Mouse (Mus musculus) MEL-GATA-1-ER (cell line): Measurements from ENCODE around the gene Pde8b.
A peak's percentile ranks its signal among the peaks of the same experiment; 100 is the strongest.

Experiments used
- DNase-seq: peaks from one replicate; pipeline ENCODE4 v3.0.0-alpha.2; 2012; ENCODE audit warnings: low read depth; ENCODE audit errors: extremely low read depth

Pde8b gene

DNA sequence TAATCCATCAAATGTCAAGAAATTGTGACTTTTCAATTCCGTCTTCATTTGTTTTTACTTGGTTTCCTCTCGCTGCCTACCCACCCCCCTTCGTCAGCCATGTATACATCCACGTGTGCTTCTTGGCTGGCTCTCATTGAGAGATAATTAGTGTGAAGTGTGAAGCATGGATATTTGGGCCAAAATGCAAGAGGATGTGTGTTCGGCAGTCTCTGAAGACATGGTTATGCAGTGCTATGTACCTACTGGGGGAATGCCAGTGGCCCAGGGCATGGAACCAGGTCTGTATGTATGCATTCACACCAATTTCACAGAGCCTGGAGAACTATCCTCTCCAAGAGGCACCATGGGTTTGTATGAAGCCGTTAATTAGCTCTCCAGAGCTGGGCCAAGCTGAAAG, 219.3 kb downstream of the Pde8b start:
- DNase-seq = no peak

DNA sequence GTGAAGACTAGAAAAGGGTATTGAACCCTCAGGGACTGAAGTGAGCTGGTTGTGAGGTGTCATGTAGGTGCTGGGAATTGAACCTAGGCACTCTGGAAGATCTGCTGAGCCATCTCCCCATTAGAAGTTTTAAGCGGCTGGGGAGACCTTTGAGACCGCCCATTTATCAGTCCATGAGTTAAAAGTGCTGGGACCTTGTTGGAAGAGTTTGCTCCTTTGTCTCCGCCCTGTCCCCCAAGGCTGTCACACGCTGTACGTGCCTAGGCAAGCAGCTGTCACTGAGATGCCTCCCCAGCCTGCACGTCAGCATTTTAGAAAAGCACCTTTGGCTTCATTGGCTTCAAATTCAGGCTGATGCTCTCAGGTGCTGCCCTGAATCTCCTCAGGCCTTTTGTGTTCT, 229.9 kb downstream of the Pde8b start:
- no peak for DNase-seq

DNA sequence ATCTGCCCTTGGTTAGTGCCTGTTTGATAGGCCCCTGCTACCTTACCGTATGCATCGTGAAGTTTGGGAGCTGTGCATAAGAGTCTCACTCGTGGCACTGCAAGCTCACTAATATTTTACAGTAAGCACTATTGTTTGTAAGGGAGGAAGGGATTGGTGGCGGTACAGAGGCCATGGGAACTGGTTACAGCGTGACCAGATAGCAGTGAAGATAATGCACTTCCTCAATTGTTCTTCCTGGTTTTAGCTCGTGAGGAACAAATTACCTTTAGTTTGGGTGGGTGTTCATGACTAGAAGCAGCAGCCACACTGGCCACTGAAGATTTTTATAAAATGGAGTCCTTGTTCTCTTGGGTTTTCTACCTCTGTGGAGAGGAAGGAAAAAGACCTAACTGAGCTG, 230.8 kb downstream of the Pde8b start:
- peak; percentile 73 for DNase-seq

DNA sequence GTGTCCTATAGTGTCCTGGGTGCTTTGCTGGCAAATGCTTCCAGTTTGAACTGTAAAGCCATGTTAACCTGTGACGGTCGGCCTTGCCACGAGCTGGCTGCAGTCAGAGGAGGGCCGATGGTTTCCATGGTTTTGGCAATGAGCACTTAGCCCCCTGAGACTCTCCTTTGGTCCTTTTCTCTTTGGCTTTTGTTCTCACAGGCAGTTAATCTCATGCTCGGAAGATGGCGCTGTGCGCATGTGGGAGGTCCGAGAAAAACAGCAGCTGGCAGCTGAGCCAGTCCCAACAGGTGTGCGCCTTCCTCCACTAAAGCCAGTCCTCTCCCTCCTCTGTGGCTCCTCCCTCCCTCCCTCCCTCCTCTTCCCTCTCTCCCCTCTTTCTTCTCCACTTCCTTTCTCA, 232.2 kb downstream of the Pde8b start:
- no peak for DNase-seq

DNA sequence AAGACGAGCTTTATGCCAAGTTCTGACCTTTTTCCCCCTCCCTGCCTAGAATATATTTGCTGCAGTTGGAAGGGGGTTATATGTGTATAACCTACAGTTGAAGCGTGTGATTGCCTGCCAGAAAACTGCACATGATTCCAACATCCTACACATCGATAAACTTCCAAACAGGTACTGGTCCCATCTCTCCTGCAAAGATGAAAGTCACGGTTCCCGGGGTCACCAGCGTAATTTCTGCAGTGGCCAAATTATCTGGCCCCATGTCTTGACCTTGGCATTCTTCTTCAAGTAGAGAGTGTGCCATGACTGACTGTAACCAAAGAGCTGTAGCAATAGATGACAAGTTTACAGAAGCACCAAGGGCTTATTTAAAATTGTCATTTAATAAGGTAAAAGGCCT, 232.9 kb downstream of the Pde8b start:
- DNase-seq = no peak

DNA sequence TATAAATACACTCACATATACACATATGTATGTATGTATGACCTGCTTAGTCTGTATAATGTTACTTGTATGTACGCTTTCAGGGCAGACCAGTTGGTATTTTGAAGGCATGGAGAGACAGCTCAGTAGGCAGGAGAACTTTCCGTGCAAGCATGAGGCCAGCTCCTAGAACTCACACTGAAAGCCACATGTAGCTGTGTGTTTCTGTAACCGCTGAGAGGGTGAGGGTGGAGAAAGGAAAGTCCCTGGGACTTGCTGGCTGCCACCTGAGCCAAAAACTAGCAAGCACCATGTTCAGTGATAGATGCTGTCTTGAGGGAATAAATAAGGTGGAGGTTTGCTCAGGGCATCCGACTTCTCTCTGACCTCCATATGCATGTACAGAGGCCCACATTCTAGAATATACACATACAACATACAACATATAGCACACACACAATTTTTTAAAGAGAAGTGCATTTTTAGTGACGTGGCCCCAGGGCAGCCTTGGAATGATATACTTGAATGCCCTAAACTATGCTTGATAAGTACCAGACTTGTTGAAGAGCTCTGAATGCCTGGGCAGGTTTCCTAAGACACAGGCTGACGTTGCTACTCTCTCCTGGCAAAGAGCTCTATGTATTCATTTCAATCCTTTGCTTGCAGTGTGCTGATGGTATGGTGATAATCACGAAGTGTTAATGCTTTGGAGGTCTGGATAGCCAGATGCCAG, 238.4 kb downstream of the Pde8b start:
- no peak for DNase-seq

DNA sequence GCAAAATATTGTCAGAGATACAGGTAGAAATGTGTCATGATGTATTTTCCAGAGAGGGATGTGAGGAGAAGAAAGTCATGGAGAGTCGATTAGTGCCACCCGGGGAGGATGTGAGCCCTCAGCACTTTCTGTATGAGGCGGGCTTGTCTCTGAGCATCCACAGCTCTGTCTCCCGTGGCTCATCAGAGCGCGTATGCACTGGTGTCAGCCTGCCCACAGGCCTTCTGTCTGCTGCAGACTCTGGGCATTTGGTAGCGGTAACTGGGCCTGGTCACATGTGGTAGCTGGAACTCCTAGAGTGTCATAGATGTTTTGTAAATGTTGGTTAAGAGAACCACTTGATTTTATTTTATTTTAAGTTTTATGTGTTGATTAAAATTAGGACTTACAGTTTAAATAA, 240.9 kb downstream of the Pde8b start:
- no peak for DNase-seq

DNA sequence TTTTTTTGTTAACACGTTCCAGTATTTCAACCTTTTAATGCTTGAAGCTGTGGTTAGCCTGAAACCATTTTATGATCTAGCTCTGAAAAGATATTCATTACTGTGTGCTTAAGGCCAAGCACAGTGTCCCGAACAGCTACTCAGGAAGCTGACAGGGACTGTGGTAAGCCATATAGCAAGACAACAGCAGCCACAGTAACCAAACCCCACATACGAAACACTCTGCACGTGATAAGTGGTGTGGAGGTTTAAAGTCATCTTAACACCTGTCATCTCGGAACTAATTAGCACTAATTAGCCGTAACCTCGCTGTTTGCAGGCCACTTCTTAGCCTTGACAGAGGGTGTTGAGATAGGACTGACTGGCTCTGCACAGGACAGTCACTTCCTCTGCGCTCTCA, 242.9 kb downstream of the Pde8b start:
- DNase-seq = no peak

DNA sequence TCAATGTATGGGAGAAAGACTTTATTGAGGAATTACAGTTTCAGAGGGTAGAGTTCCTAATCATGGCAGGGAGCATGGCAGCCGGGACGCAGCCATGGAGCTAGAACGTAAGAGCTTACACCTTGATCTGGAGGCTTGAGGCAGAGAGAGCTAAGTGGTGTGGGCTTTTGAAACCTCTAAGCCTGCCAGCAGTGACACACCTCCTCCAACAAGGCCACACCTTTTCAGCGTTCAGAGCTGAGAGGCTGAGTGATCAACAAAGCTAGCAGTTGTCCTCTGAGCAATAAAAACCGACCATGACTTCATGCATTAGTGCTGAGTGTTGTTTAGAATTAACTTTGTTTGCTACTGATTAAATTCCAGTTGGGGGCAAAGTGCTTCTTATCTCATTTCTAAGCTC, 259.6 kb downstream of the Pde8b start:
- no peak for DNase-seq

DNA sequence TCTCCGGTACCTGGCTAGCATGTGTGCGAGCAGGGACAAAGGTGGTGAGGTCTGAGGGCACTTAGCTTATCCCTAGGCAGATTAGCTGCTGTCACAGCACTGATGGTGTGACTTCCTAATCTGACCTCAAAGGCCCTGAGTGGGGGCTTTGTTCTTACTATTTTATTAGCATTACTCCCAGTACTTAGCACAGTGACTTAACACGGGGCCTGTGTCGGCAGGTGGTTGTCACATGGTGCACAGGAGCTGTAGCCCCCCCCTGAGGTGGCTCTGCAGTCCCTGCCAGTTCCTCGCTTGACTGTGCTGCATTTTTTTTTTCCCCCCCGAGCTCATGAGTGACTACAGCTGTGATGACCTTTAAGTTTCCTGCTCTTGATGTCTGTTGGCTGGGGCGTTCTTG, 271.1 kb downstream of the Pde8b start:
- no peak for DNase-seq

DNA sequence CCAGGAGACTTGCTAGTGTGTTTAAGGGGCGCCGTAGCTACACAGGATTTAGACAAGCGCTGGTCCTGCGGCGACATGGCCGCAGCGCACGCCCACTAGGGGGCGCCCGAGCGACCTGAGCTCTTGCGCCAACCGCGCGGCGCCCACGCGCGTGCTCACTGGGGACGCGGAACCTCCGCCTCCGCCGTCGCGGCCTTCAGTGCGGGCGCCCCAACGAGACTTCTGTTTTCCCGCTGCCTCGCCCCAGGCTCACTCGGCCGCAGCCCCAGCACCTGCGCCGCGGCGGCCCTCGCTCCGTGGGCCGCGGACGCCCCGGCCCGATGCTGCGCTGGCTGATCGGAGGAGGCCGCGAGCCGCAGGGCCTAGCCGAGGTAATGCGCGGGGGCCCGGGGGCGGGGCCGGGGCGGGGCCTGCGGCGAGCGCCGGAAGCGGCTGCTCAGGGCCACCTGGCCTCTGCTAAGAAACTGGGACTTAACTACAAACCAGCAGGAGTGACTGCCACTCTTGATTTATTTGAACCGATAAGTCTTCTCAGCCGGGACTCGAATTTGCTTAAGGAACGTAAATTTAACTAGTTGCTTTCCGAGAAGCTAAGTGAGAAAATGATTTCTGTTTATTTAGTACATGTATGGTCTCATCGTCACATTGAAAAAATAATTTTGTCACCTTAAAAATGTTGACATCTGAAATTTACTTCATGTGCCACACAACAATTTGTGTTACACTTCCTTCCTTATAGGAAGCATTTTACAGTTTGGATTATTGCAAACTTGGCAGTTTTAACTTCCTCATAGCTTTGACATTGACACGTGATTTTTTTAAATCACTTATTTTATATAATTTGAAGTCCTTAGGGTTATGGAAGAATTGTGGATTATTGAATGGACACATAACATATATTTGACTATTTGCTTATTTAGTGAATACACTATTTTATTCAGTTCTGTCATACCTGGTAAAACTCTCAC, 273.6 kb downstream of the Pde8b start, which contains the start of gene Wdr41:
TSS of gene Wdr41 (plus strand) at position 126 of the 968 bp plus-strand sequence.
- peak; percentile 77 for DNase-seq

DNA sequence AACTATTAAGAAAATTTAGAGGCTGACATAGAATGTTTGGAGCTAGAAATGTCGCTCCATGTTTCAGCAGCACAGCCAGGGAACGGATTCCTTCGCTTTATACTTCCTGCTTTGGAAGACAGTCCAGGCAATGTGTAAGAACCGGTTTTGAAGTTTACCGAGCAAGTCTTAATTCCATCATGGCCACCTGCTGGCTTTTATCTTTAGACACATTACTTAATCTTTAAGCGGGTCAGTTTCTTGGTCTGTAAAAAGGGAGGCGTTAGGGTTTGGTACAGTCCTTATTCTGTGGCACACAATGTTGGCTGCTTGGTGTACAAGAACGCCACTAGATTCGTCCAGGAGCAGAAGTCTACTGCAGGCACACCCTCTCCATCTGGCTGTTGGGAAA, 274.3 kb downstream of the Pde8b start:
- no peak for DNase-seq
